Comparison of ENCODE assay signal across 8 mouse cellular contexts in the genomic region with DNA sequence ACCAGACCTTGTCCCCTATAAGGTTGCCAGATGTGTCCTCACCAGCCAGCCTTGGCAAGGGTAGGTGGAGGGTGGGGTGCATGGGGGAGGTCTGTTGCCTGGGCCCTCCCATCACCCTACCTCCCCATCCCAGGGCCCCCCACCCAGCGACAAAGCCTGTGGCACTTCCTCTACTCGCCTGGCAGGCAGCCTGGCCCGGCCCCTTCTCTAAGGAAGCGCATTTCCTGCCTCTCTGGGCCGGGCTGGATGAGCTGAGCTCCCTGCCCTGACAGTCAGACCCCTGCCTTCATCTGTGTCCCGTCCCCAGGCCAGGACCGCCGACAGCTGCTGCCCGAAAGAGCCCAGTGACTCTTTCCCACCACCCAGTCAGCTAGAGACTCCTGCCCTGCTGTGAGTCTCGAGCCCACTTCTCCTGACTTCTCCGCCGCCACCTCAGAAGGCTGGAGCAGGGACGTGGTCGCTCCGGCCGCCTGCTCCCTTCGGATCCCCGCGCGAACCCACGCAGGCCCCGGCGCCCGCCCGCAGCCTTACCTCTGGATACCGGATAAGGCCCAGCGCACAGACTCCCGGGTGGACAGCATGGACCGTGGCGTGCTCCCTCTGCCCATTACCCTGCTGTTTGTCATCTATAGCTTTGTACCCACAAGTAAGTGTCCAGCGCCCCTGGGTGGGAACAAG. TPM values are rescaled to one million over a fixed set of nuclear protein-coding genes. Genes with fewer than 3 reads are reported as not detected.
A peak's percentile ranks its signal among the peaks of the same experiment; 100 is the strongest.
DNase-seq lines count a peak whose midpoint lies in the region; ATAC-seq and TF ChIP-seq lines count a peak whose summit lies in the region.

A gene (plus strand): TSS at position 217 of the 678 bp plus-strand sequence.

- TF ChIP-seq POLR2A in kidney, adult 2 months (IDR thresholded peaks at IDR 0.05; ENCODE audit: low read depth, low read length): peak; percentile 55
- TF ChIP-seq POLR2A in liver, adult 2 months (IDR thresholded peaks at IDR 0.05; ENCODE audit: extremely low read depth, insufficient read depth, low read length): 0 out of 2 replicates have a peak, but pooled peaks have one; percentile 54

- ATAC-seq in embryonic facial prominence, embryonic 11.5 days (replicated peaks; ENCODE audit: insufficient number of reproducible peaks, low FRiP score, low TSS enrichment, low read depth): no peak
- ATAC-seq in midbrain, embryonic 16.5 days: no peak
- no peak for ATAC-seq in CD4-positive, CD25-positive, alpha-beta regulatory T cell, adult 4 months

- WGBS in embryonic facial prominence, embryonic 11.5 days: 51% methylated on average over 31 of the region's 31 CpGs
- WGBS in kidney, adult 2 months: 51% methylated on average over 31 of the region's 31 CpGs
- WGBS in liver, adult 2 months: 49% methylated on average over 31 of the region's 31 CpGs
- 64% methylated on average over 30 of the region's 31 CpGs for WGBS in midbrain, embryonic 16.5 days

- no peak within 1 kb of the TSS for H3K4me2 ChIP-seq in embryonic facial prominence, embryonic 11.5 days (ENCODE audit: low read depth, low read length)
- no peak within 1 kb of the TSS for H3K4me2 ChIP-seq in midbrain, embryonic 16.5 days (ENCODE audit: low read length)

- peak within 1 kb of the TSS; percentile 44 for H3K9ac ChIP-seq in embryonic facial prominence, embryonic 11.5 days (replicated peaks; ENCODE audit: low read length)
- peak within 1 kb of the TSS; percentile 89 for H3K9ac ChIP-seq in liver, adult 2 months (ENCODE audit: low read depth, low read length)
- no peak within 1 kb of the TSS for H3K9ac ChIP-seq in midbrain, embryonic 16.5 days (ENCODE audit: low read depth, low read length)

- peak; percentile 57 for DNase-seq in ZHBTc4 (ENCODE audit: low read depth, low spot score)
- DNase-seq in embryonic facial prominence, embryonic 11.5 days (ENCODE audit: low spot score): no peak
- peak; percentile 88 for DNase-seq in heart, adult 8-10 months (ENCODE audit: low spot score)
- peak; percentile 91 for DNase-seq in kidney, adult 2 months
- DNase-seq in liver, adult 2 months (ENCODE audit: extremely low read depth, low read depth, low spot score): no peak
- no peak for DNase-seq in cerebellum, adult 11 months

- no peaks in the 10 kb centered on the region for H3K27me3 ChIP-seq in embryonic facial prominence, embryonic 11.5 days (ENCODE audit: control insufficient read depth, insufficient read depth, low read length)
- no peaks in the 10 kb centered on the region for H3K27me3 ChIP-seq in kidney, adult 2 months (replicated peaks; ENCODE audit: control insufficient read depth, insufficient read depth, low read length)
- no peaks in the 10 kb centered on the region for H3K27me3 ChIP-seq in liver, adult 2 months (ENCODE audit: control insufficient read depth, insufficient read depth, low read length)
- no peaks in the 10 kb centered on the region for H3K27me3 ChIP-seq in midbrain, embryonic 16.5 days (ENCODE audit: control insufficient read depth, insufficient read depth, low read depth, low read length)

- no peak within 1 kb of the TSS for H3K27ac ChIP-seq in embryonic facial prominence, embryonic 11.5 days (replicated peaks; ENCODE audit: low read depth, low read length)
- H3K27ac ChIP-seq in kidney, adult 2 months (ENCODE audit: insufficient read depth, low read depth, low read length): peak within 1 kb of the TSS; percentile 98
- peak within 1 kb of the TSS; percentile 80 for H3K27ac ChIP-seq in liver, adult 2 months (replicated peaks; ENCODE audit: insufficient read depth, low read depth, low read length)
- no peak within 1 kb of the TSS for H3K27ac ChIP-seq in midbrain, embryonic 16.5 days (ENCODE audit: low read length)

- H3K4me1 ChIP-seq in embryonic facial prominence, embryonic 11.5 days (ENCODE audit: control insufficient read depth, insufficient read depth, low read length): no peaks in the 10 kb centered on the region
- peaks cover 7% of the 10 kb centered on the region for H3K4me1 ChIP-seq in kidney, adult 2 months (ENCODE audit: control insufficient read depth, insufficient read depth, low read length)
- H3K4me1 ChIP-seq in liver, adult 2 months (ENCODE audit: control insufficient read depth, insufficient read depth, low read length): peaks cover 3% of the 10 kb centered on the region
- no peaks in the 10 kb centered on the region for H3K4me1 ChIP-seq in midbrain, embryonic 16.5 days (ENCODE audit: control insufficient read depth, insufficient read depth, low read length)

- peak within 1 kb of the TSS; percentile 25 for H3K4me3 ChIP-seq in embryonic facial prominence, embryonic 11.5 days (ENCODE audit: low read depth, low read length)
- H3K4me3 ChIP-seq in kidney, adult 2 months (ENCODE audit: insufficient read depth, low read depth, low read length): peak within 1 kb of the TSS; percentile 75
- peak within 1 kb of the TSS; percentile 87 for H3K4me3 ChIP-seq in liver, adult 2 months (ENCODE audit: insufficient read depth, low read depth, low read length)
- peak within 1 kb of the TSS; percentile 10 for H3K4me3 ChIP-seq in midbrain, embryonic 16.5 days (ENCODE audit: low read depth, low read length)

- H3K79me2 ChIP-seq in liver, adult 2 months (ENCODE audit: control insufficient read depth, insufficient read depth, low read length): peaks cover 6% of the 10 kb centered on the region; the same call in 1 of the 2 replicates

- H3K9me3 ChIP-seq in embryonic facial prominence, embryonic 11.5 days (replicated peaks; ENCODE audit: control insufficient read depth, low read length): no peaks in the 10 kb centered on the region
- no peaks in the 10 kb centered on the region for H3K9me3 ChIP-seq in midbrain, embryonic 16.5 days (replicated peaks; ENCODE audit: control insufficient read depth, low read length, poor library complexity, severe bottlenecking)

- no peaks in the 10 kb centered on the region for H3K36me3 ChIP-seq in embryonic facial prominence, embryonic 11.5 days (replicated peaks; ENCODE audit: control insufficient read depth, insufficient read depth, low read depth, low read length)
- H3K36me3 ChIP-seq in kidney, adult 2 months (ENCODE audit: control insufficient read depth, insufficient read depth, low read length): no peaks in the 10 kb centered on the region
- H3K36me3 ChIP-seq in liver, adult 2 months (ENCODE audit: control insufficient read depth, insufficient read depth, low read length): no peaks in the 10 kb centered on the region
- no peaks in the 10 kb centered on the region for H3K36me3 ChIP-seq in midbrain, embryonic 16.5 days (ENCODE audit: control insufficient read depth, insufficient read depth, low read length)

- no peak for TF ChIP-seq CTCF in kidney, adult 2 months (conservative IDR thresholded peaks at IDR 0.05; ENCODE audit: insufficient read depth, insufficient read length, low read depth, low read length)
- TF ChIP-seq CTCF in liver, adult 2 months (IDR thresholded peaks at IDR 0.05; ENCODE audit: low read depth, low read length): no peak

RNA-seq across cellular contexts. Expression of the gene that starts here (rescaled TPM):
- polyA plus RNA-seq in embryonic facial prominence, embryonic 11.5 days (2014; fragmentation: Nextera tagmentation; extraction: Ambion mirVana): 19.2 and 22.6 TPM in 2 replicates
- total RNA-seq in heart, adult 8-10 months (2022): 100 to 1,000 TPM; 111 to 143 (median 126) TPM
- 228 and 289 TPM in 2 replicates for polyA plus RNA-seq in kidney, adult 2 months (2012; rRNA removed)
- 14.2 and 25.9 TPM in 2 replicates for total RNA-seq in liver, adult 2 months (2014; rRNA removed)
- polyA plus RNA-seq in liver, adult 2 months (2012; rRNA removed): 55.0 and 70.8 TPM in 2 replicates
- polyA plus RNA-seq in midbrain, embryonic 16.5 days (2015; fragmentation: Nextera tagmentation; extraction: Ambion mirVana): 27.2 and 30.3 TPM in 2 replicates
- not detected for polyA plus RNA-seq in CD4-positive, CD25-positive, alpha-beta regulatory T cell, adult 4 months (2017; shearing (Covaris generic))

Comparison
In these comparisons a context has a peak if more than half of its experiments do, and no peak if none do; other contexts are left out.
1. RNA of the gene that starts here (polyA plus RNA-seq): 228 to 289 TPM in kidney, adult 2 months, 55.0 to 70.8 TPM in liver, adult 2 months, 27.2 to 30.3 TPM in midbrain, embryonic 16.5 days and 19.2 to 22.6 TPM in embryonic facial prominence, embryonic 11.5 days; not detected in CD4-positive, CD25-positive, alpha-beta regulatory T cell, adult 4 months; every median in the first group is over 10 times any median in the second.
2. DNase-seq: peak in ZHBTc4 (single experiment), heart, adult 8-10 months (single experiment) and kidney, adult 2 months (single experiment); none in embryonic facial prominence, embryonic 11.5 days (single experiment), liver, adult 2 months (single experiment) and cerebellum, adult 11 months (single experiment).
3. H3K27ac ChIP-seq: peak in kidney, adult 2 months (single experiment) and liver, adult 2 months (single experiment); none in embryonic facial prominence, embryonic 11.5 days (single experiment) and midbrain, embryonic 16.5 days (single experiment).
4. H3K4me3 ChIP-seq: peak in every context shown above with its lines; median percentile 87 in liver, adult 2 months; 75 in kidney, adult 2 months; 25 in embryonic facial prominence, embryonic 11.5 days; 10 in midbrain, embryonic 16.5 days.